Mouse (Mus musculus): ENCODE data around the gene Olfr263. TPM values are rescaled to one million over a fixed set of nuclear protein-coding genes. Genes with fewer than 3 reads are reported as not detected.

Gene Olfr263
- total RNA-seq (2023) = not detected

GRCm38 (mm10) chr13:21129339-21129738 lies at the start of gene Olfr263:
Olfr263 (plus strand) TSS chr13:21129639.

GRCm38 (mm10) chr13:21111183-21111582 lies 18.3 kb upstream of the Olfr263 start, which contains the start of gene Olfr1369-ps1:
Olfr1369-ps1 (plus strand) TSS chr13:21111483.

DNA sequence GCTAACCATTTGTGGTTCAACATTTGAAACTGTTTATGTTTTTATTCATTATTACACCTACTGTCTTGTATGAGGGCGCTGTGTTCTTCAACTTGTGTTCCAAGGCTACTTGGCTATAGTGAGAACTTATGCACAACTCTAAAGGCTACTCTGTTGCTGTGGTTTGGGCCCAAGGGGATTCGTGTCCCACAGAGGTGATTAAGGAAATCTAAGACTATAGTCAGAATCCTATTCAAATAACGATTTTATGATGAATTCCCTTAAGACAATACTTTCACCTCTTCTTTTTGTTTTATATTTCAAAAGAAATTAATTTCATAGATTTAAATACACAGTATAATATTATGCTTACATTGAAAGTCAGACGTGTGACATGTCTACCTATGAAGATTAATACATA lies 16.3 kb downstream of the Olfr263 start, which contains the start of gene Olfr1368:
Gene Olfr1368 (minus strand): TSS at position 101 of the 400 bp plus-strand sequence.

GRCm38 (mm10) chr13:21179367-21179723 lies 49.9 kb downstream of the Olfr263 start, which contains the start of gene Trim27:
Trim27 (plus strand) TSS chr13:21179445.

Other genes starting within 250 kb of the Olfr263 start
- not detected for gene Olfr1370, start 54.7 kb upstream of the Olfr263 start, total RNA-seq (2023)
- gene Olfr1369-ps1, start 18.2 kb upstream of the Olfr263 start, total RNA-seq (2023) = not detected
- not detected for gene Olfr1368, start 16.2 kb downstream of the Olfr263 start, total RNA-seq (2023)
- gene Trim27, start 49.8 kb downstream of the Olfr263 start, total RNA-seq (2023) = 77.4 TPM
- not detected for gene Gpx5, start 163.1 kb downstream of the Olfr263 start, total RNA-seq (2023)
- not detected for gene Gpx6, start 182.5 kb downstream of the Olfr263 start, total RNA-seq (2023)
- gene Olfr1367, start 217.3 kb downstream of the Olfr263 start, total RNA-seq (2023) = not detected
- 7.0 TPM for gene Zscan12, start 233.2 kb downstream of the Olfr263 start, total RNA-seq (2023)

All from CD8-positive naive resting alpha-beta T cell, adult 57 days (primary cell).